Mouse (Mus musculus) E14TG2a.4 (cell line): ENCODE measurements around the gene Lrrc3b.

Source experiments
- CTCF ChIP-seq: conservative IDR thresholded peaks from 2 replicates; pipeline ENCODE4 v1.5.1; 2014; ENCODE audit warnings: low read length
- NANOG ChIP-seq: IDR thresholded peaks from 2 replicates; pipeline ENCODE4 v1.6.1; 2014; ENCODE audit warnings: borderline replicate concordance, low read length, mixed read lengths
- POU5F1 ChIP-seq: IDR thresholded peaks from 2 replicates; pipeline ENCODE4 v1.6.1; 2014; ENCODE audit warnings: low read length, borderline replicate concordance

GRCm38 (mm10) chr14:15438485-15439157, at the start of gene Lrrc3b:
- TF ChIP-seq CTCF = no peak
- no peak for TF ChIP-seq POU5F1
- TF ChIP-seq NANOG = no peak
